Mouse (Mus musculus): ENCODE results near the gene Ssbp4.

GRCm38 (mm10) chr8:70583476-70584387 lies 24.9 kb downstream of the Ssbp4 start:
- TF ChIP-seq EP300 (IDR thresholded peaks at IDR 0.05; ENCODE audit: low read depth) (no peak), CTCF (IDR thresholded peaks at IDR 0.05; ENCODE audit: low read depth) (no peak)
